Mouse (Mus musculus) cerebellum, postnatal 36 days (tissue): ENCODE measurements around the gene Gm6657.
A peak's percentile ranks its signal among the peaks of the same experiment; 100 is the strongest.

Experiments used
- DNase-seq, 2 experiments: peaks; one replicate each; pipeline ENCODE4 v3.0.0; 2021 to 2022; ENCODE audit warnings: mixed read lengths in 2 of 2

Gene Gm6657

DNA sequence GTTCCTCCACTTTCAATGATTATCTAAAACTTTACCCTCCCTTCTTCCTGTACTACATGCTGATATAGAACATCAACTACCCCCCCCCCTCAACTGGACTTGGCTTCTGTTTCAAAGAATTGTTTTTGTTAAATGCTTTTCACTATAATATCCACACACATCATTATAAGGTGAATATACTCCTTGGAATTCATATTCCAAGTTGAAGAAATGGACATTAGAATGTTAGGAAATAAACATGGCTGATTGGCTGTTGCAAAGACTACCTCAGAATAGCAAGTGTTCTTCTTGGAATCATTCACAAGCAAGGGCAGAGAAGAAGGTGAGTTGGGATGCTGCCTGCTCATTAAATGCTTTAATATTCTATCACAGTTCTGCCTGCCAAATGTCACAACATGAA lies at the start of gene Gm6657:
TSS of gene Gm6657 (plus strand) at position 301 of the 400 bp plus-strand sequence.
- DNase-seq = no peak

DNA sequence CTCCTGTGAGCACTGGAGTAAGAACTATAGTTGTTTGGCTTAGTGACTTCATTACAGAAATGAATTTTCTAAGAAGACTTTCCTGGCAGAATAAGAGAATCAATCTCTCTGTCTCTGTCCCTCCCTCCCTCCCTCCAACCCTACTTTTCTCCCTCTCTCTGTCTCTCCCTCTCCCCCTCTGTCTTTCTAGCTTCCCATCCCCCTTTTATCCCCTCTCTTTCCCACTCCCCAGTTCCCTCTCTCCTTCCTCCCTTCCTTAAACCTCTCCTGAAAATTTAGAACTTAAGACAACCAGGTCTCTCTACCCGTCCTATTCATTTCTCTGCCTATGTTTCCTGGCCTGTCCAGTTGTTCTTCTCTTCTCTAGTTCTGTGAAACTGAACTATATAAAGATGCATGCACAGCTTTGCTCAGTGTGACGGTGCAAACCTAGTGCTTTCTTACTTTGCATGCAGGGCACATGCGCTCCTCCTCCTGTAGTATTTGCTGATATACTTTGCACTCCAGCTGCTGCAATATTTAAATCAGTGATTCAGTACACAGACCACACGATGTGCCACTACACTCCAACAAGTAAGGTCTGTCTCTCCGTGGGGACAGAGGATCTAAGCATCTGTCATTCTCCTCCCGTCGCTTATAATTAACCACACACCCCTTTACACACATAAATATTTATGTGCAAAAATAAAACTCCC lies 40.6 kb upstream of the Gm6657 start:
- DNase-seq = no peak

DNA sequence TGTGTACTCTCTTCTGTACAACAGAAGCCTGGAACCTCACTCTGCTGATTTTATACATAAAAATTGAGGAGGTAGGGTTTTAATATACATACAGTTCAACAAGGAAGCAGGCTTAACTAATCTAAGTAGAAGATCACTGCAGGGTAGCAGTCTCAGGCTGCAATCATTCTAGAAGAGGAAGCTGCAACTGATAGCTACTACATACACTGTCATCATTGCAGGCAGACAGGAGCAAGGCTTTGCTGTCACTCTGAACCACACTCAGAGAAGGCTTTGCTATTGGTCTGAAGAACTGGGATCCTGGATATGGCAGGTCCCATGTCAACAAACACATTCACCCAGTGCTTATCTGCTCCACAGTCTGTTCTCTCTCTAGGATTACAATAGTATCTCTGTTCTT lies 23.9 kb upstream of the Gm6657 start:
- DNase-seq = no peak

DNA sequence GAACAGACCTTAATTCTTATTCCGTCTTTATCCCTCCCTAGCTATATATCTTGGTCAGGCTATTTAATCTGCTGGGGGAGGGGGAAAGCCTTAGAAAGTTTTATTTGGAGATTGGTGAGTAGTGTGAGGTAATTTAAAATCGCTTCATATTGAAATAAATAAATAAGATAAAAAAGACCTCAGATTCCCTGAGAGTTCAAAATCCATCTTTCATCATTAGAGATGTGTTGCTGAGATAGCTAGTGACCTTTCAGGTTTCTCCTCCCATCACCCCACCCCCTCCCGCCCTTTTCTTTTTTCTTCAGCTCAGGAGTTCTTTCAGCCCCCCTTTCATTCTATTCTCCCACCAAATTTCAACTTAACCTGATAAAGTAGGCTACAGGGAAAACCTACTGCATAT lies 20.1 kb upstream of the Gm6657 start:
- no peak for DNase-seq

DNA sequence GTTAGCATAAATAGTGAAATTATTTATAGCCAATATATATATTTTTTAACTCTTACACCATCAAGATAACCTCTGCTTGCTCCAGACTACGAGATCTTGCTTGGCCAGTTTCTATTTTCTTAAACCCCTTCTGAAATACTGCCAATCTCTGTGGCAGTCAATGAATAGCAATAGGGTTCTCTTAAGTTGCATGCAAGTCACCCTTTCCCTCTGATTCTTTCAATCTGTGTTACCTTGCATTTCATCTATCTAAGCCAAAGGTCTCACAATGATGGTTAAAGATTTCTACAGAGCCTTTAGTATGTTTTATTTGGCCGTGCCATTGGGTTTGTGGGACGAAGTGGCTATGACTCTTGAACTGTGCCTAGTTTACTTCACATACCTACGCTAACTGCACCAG lies 19.4 kb upstream of the Gm6657 start:
- DNase-seq = no peak

DNA sequence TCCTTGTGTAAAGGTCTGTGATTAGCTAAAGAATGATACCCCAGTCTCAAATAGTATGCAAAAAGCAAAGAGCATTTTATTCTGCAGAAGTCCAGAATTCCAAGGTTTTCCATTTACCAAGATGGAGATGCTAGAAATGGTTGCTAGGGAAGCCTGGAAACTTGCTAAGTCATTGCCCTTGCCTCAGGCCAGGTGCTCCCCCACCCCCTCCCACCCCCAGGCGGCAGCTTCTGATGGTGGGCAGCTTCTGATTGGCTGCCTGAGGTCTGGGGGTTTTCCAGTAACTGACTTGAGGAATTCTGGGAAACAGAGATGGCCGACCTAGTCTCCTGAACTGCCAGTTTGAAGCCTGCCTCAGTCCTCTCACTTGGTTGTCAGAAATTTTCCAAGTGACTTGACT lies 12.6 kb upstream of the Gm6657 start:
- DNase-seq = no peak

DNA sequence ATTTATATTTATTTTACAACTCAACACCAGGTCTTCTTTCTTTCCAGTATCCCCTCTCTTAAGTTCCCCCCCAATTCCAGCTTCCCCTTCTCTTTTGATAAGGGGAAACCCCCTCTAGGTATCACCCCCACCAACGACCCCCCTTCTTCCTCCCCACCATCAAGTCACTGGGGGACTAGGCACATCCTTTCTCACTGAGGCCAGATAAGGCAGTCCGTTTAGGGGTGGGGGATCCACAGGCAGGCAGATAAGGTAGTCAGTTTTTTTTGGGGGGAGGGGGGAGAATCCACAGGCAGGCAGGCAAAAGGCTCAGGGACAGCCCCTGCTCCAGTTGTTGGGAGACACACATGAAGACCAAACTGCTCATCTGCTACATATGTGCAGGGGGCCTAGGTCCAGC lies 1.3 kb downstream of the Gm6657 start:
- DNase-seq = no peak

DNA sequence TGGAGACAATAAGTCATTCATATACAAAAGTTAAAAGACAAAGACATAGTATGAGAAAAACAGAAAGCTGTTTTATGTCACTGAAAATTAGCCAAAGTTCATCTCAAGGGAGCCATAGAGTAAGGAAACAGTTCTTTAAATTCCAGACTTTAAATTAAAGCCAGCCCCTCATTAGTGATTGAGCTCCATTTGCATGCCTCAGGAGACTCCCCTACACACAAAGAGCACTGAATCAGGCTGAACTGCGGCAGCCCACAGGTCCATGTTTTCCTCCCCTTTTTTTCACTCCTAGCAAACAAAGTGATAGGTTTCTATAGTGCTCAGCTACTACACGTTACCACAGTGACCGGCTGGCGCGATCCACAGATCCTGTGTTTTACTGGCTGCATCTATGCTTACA lies 9.6 kb downstream of the Gm6657 start:
- DNase-seq = no peak

DNA sequence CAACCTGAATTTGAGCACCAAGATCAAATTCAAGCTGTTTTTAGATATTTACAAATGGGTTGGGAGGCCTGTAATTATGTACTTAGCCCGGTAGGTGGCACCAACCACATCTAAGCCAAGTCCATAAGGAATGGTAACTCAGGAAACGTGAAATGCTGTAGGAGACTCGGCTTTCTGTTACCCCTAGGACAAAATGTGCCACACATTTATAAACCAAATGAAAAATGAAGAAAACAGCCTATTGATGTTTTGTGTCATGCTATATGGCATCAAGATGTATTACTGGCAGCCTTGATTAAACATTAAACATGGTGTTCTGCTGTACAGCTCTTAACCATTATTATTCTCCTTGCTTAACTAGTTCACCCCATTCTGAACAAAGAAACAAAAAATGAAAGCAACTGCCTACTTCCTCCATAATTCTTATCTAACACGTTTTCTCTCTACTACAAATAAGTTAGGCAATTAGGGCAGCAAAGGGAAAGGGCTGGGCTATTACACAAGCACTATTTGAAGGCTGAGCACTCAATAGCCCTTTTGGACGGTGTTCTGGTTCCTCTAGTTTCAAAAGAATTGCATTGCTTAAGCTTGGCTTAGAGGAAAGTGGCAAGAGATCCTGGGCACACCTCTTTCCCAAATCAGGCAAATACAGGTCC lies 12.0 kb downstream of the Gm6657 start:
- peak; percentile 52 to 56 for DNase-seq

DNA sequence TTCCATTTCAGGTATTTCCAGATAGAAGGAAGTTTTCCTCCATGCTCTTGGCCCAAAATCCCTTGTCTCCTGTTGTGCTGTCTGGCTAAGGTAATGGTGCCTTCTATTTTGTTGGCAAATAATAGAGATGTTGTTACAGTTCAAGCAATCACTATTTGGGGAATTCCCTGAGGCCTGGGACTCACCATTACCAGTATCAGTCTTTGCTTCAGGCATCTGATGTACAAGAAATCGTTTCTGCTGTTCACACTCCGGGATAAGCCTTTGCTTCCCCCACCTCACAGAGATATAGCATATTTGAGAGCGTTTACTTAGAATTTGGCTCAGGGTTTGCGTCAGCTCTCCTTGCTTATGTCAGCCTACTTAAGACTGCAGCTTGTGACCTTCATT lies 12.5 kb downstream of the Gm6657 start:
- DNase-seq = no peak

DNA sequence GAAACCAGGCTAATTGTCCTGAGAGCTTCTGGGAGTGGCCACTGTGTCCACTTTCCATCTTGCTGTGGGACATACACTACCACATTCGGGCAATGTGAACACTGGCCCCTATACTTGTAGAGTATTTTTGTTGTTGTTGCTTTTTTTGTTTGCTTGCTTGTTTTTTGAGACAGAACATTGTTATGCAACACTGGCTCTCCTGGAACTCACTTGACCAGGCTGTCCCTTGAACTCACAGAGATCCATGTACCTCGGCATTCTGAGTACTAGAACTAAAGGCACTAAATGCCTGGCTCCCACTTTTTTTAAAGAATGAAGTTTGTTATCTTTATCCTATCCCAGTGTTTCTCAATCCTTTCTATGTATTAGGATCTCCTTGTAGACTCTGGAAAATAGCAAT lies 15.8 kb downstream of the Gm6657 start:
- DNase-seq = no peak

DNA sequence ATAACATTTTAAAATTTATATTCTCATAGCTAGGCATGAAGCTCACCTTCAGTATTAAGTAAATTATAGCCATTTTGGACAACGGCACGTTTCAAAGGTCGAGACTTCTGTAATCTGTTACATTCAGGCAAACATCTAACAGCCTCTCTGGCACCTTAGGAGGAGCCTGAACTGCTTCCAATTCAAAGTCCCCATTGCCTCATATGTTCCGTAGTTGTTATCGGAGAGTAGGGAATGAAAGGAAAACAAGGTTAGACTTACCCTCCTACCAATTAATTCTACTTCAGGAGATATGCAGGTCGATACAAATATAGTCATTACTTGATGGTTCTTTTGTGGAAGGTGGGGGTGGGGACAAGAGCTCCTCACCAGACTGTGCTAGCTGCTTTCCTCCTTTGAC lies 21.4 kb downstream of the Gm6657 start:
- no peak for DNase-seq

DNA sequence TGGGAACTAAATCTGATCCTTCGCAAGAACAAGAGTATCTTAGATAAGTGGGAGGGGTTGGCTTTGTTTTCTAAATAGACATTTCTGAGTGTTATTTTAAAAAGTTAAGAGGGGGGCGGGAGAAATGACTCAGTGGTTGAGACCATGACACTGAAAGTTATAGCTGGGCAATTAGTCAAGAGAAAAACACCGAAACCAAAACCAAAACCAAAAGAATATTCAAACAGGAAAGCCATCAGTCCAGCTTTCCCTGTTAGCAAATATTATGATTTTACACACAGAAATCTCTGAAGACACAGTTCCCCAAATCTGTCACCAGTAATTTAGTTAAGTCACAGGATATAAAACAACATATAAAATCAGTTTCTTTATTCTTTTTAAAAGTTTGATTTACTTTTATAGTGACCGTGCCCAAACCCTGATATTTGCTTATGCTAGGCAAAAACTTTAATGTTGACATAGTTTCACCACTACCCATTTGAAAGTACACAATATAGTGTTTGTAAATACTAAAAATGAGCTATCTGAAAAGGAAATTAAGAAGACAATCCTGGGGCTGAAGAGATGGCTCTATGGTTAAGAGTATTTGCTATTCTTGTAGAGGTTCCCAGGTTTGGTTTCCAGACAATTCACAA lies 25.3 kb downstream of the Gm6657 start:
- no peak for DNase-seq

DNA sequence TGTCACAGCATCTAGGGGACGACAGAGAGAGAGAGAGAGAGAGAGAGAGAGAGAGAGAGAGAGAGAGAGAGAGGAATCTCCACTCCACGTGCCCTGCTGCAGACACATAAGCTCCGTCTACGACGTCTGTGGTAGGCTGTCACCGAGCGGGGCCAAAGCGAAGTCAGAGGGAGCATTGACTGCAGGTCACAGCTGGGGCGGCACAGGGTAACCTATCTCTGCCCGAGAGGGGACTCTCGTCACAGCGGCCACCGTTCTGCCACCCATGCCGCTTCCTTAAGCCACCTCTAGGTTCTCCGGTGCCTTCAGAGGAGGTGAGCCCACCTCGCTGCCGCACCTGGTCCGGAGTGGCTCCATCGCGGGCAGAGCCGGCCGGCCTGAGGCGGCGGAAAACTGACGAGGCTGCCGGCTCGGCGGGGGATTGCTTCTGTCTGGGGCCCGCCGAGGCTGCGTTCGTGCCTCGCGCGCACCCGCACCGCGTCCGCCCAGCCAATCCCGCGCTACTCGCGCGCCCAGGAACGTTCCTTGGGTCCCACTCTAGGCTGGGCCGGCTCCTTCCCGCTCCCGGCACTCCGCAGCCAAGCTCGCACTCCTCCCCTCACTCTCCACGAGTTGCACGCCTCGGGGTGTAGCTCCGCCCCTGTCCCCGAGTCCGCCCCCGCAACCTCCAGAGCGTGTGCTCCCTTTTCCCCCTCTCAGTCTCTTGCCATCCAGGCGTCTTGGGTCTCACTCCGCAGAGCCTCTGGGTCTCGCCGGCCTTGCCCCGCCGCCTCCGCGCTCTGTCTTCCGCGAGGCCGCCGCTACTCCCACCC lies 31.9 kb downstream of the Gm6657 start, which contains the start of gene Gphn:
TSS of gene Gphn (plus strand) at position 673 of the 812 bp plus-strand sequence.
- peak; percentile 86 to 89 for DNase-seq

DNA sequence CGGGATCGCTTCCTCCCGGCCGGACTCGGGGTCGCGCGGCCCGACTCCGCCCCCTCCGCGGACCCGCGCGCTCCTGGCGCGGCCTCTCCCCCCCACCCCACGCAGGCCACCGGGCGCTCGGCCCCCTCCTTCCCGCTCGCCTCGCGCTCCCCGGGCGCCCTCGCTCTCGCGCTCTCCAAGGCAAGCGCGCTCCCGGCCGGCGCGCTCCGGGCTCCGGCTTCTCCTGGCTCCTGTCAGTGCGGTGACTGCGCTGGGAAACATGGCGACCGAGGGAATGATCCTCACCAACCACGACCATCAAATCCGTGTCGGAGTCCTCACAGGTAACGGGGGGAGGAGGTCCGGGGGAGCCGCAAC lies 32.5 kb downstream of the Gm6657 start:
- DNase-seq = peak; percentile 86 to 92

DNA sequence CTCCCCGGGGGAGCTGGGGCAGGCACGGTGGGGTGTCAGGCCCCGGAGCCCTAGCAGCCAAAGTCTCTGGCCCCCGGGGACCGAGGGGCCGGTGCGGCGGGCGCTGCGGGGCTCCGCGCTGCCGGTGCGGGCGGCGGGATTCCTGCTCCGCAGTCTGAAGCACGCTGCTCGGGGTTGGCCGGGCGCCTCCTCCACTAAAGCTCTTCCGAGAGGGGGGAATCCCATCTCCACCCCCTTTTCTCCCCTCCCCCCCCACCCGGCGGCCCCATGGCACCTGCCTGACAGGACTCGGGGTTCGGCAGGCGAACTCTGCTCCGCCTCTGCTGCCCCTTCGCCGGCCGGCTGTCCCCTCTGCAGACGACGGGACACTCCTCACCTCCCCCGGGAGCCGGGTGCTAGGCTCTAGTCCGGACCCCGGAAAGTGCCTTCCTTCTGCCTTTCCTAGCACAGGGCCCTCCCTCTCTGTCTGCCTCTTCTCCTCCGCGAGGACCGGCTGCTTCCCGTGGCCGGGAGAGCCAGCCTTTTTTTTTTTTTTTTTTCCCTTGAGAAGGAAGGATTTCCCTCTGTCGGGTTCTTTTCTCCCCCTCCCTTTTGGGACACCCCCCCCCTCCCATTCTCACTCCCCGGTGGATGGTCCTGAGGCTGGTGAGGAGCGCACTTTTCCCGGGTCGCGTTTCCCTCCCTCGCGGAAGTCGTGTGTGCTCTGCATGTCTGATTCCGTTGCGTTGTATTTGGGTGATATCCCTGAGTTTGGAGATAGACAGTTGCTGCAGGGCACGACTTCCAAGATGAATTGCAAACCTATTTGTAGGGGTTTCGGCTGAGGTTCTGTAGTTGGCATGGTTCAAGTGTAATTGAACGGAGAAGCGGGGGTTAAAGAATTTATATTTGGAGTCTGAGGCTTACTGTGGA lies 33.2 kb downstream of the Gm6657 start:
- peak; percentile 56 to 60 for DNase-seq

DNA sequence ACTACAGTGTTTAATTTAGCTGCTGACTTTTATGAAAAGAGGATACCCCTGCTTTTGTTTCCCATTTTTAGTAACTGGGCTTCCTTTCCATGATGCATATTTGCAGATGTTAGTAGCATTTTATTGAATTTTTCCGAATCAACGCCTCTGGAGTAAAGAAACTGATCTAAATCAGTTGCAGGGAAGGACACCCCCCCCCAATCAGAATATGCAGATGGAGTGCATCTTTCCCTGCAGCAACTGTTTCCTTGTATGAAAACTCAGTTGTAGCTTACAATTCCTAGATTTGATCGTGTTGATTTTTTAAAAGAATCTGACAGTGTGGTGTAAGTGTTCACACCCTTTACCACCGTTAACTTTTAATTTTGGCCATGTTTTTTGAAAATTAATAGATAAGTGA lies 34.1 kb downstream of the Gm6657 start:
- DNase-seq = no peak

DNA sequence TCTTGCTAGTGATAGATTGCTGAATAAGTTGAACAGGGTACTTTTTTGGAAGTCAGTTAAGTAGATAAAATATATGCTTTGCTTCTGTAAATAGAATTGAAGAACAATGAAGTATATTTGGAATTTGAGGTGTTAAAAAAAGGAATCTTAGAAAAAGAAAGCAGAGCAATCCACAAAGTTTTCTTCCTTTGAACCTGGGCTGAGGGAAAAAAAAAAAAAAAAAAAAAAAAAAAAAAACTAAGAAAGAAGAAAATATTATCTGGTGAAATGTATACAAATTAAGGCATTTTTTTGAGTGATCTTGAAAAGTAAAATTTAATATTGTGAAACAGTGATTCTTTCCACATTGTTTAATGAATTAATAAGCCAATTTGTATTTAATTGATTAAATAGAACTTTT lies 38.5 kb downstream of the Gm6657 start:
- no peak for DNase-seq

DNA sequence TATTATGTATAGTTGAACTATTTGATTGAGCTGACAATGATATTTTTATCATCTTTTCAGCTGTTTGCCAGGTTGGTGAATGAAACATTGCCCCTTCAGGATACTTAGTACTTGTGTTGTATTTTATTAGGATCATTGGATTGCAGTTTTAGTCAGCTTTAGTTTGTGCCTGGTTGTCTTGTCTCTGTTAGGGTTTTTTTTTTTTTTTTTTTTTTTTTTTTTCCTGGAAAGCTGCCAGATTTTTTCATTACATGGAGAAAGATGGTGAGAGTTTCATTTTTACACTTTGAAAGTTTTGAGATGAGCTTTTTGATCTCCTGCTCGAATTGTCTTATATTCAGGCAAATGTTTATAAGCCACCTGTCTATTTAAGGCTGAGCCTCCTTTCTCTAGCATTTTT lies 54.3 kb downstream of the Gm6657 start:
- DNase-seq = no peak

DNA sequence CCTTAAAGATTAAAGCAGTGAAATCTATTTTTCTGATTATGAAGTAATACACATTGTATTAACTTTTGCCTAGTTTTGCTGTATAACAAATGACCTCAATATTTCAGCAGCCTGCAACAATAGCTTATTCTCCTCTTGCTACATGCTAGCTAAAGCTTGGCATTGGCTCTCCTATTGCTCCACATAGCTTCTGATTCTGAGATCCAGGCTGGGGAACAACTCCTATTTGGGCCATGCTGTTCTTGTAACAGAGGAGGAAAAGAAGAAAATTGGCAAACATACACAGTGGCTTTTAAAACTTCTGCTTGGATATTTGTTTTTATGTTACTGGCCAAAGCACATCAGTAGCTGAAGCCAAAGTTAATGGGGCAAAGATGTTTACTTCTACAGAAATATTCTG lies 55.1 kb downstream of the Gm6657 start:
- DNase-seq = no peak
